Mouse (Mus musculus) liver, embryonic 13.5 days (tissue): ENCODE measurements around the gene Gsc2. TPM values are rescaled to one million over a fixed set of nuclear protein-coding genes. Genes with fewer than 3 reads are reported as not detected.
A peak's percentile ranks its signal among the peaks of the same experiment; 100 is the strongest.

ENCODE experiments used
- ATAC-seq: fragments of 200-750 bp; cut with Nextera tagmentation; 2 replicates; pipeline ENCODE4 v1.8.0; 2017; ENCODE audit warnings: low read depth, mild to moderate bottlenecking, moderate number of reproducible peaks, moderate library complexity
- DNase-seq: peaks from one replicate; pipeline ENCODE4 v3.0.0; 2022
- H3K27ac ChIP-seq: fragments of 300-500 bp; sonication (generic); 2 replicates; pipeline ENCODE4 v1.5.1; 2015; ENCODE audit warnings: moderate library complexity, mild to moderate bottlenecking, inconsistent platforms
- H3K27me3 ChIP-seq: fragments of 300-500 bp; sonication (generic); 2 replicates; pipeline ENCODE4 v1.6.1; 2015; ENCODE audit warnings: mild to moderate bottlenecking, inconsistent platforms
- H3K36me3 ChIP-seq: fragments of 300-500 bp; sonication (generic); 2 replicates; pipeline ENCODE4 v1.6.1; 2015; ENCODE audit warnings: mild to moderate bottlenecking, inconsistent platforms
- H3K4me1 ChIP-seq: fragments of 300-500 bp; sonication (generic); replicated peaks from 2 replicates; pipeline ENCODE4 v1.6.1; 2015; ENCODE audit warnings: inconsistent platforms
- H3K4me2 ChIP-seq: fragments of 300-500 bp; sonication (generic); 2 replicates; pipeline ENCODE4 v1.6.1; 2015; ENCODE audit warnings: inconsistent platforms, mild to moderate bottlenecking, moderate library complexity
- H3K4me3 ChIP-seq: fragments of 300-500 bp; sonication (generic); replicated peaks from 2 replicates; pipeline ENCODE4 v1.5.1; 2015; ENCODE audit warnings: mild to moderate bottlenecking, inconsistent platforms
- H3K9ac ChIP-seq: fragments of 300-500 bp; sonication (generic); 2 replicates; pipeline ENCODE4 v1.6.1; 2015; ENCODE audit warnings: mild to moderate bottlenecking, inconsistent platforms
- H3K9me3 ChIP-seq: fragments of 300-500 bp; sonication (generic); replicated peaks from 2 replicates; pipeline ENCODE4 v1.6.1; 2016; ENCODE audit warnings: inconsistent platforms
- WGBS: fragments of 180-500 bp; shearing (Covaris S2); methylation state at CpG from one replicate; pipeline ENCODE4 v1.1.7; 2015; ENCODE audit not compliant: insufficient replicate concordance; 5-methylcytosine and 5-hydroxymethylcytosine counted together
- polyA plus RNA-seq: library from polyadenylated mRNA; unstranded; fragments of >200 nt; fragmentation: Nextera tagmentation; extraction: Ambion mirVana; gene quantifications from 2 replicates; pipeline ENCODE4 v1.2.1, GENCODE M21; 2015

The Gsc2 gene
- polyA plus RNA-seq, 1 experiment from 2014 or later = not detected

DNA sequence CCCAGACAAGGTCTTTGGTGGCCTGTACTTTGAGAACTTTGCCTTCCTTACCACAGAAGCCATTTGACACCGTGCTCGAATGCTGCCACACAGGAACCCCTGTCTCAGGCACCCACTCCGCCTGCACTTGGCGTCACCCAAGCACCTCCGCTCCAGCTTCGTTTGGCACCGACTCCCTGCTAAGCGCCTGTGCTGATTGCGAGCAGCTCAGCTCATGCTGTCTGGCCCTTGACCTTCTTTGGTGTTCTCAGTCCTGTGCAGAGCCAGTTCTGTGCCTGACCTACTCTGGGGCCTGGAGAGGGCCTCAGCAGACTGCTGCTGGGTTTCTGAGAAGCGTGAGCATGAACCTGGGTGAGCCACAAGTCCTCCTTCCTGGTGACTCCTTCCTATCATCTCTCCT, 21.9 kb upstream of the Gsc2 start:
- H3K4me1 ChIP-seq = peaks cover 59% of the 10 kb centered on the region
- peak overlapping the region; percentile 47 for H3K27ac ChIP-seq
- no peak overlapping the region for H3K9ac ChIP-seq
- H3K4me2 ChIP-seq = no peak overlapping the region
- WGBS = 75% methylated on average over 10 of the region's 10 CpGs
- H3K36me3 ChIP-seq = no peaks in the 10 kb centered on the region
- H3K27me3 ChIP-seq = no peaks in the 10 kb centered on the region
- H3K4me3 ChIP-seq = no peak overlapping the region
- no peak for DNase-seq
- no peak for ATAC-seq
- H3K9me3 ChIP-seq = no peaks in the 10 kb centered on the region

DNA sequence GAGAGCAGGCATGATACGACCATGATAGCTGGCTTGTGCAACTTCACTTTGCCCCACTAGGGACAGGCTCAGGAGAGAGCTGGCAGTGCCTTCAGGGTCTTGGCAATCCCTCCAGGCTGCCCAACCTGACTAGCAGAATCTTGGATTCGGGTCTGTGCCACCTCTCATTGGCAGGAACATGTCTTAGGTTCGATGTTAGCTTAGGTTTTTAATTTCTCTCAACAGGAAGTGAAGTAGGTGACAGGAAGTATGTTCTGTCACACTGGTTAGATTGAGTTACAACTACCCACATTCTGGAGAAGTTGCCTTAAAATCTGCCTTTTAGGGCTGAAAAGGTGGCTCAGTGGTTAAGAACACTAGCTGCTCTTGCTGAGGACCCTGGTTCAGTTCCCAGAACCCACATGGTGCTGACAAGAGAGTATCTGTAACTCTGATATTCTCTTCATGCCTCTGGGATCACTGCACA, 19.6 kb upstream of the Gsc2 start:
- Histone ChIP-seq H3K9ac (peak overlapping the region; percentile 34), H3K27me3 (no peaks in the 10 kb centered on the region), H3K27ac (peak overlapping the region; percentile 87), H3K4me3 (no peak overlapping the region), H3K4me2 (no peak overlapping the region), H3K36me3 (no peaks in the 10 kb centered on the region), H3K4me1 (peaks cover 60% of the 10 kb centered on the region), H3K9me3 (no peaks in the 10 kb centered on the region)
- DNase-seq (no peak), ATAC-seq (no peak)
- WGBS = 27% methylated on average over 3 of the region's 3 CpGs

DNA sequence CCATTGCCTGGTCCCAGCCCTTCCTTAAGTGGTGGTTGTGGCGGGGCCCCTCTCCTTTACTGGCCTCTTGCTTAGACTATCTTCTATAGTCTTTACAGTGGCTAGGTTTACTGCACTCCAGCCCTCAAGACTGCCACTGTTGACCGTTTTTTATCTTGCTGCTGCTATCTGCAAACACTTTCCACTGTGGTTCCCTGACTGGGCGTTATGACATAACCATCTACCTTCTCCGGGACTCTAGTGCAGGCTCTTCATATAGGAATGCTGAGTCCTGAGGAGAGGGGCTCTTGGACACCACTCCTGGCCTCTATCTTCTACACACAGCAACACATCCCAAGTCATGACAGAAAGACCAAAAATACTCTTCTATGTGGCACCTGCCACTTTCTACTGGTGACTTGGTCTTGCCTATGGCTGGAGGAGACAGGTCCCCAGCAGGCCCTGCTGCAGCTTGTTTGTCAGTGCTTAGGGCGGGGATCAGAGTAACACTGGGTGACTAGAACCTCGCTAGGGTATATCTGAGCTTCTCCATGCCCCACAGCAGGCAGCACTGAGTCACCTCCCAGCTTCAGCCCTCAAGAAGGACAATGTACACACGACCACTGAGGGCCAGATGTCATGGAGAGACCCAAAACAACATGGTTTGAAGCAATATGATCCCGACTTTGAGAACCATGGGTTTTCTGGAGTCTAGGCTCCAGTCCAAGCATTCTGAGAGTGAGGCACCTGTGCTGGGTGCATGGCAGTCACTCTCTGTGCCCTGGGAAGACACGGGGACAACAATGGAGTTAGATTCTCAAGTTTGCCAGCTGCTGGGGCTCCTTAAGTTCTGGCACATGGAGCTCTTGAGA, 19.0 kb upstream of the Gsc2 start:
- Histone ChIP-seq H3K4me1 (peaks cover 60% of the 10 kb centered on the region), H3K27me3 (no peaks in the 10 kb centered on the region), H3K9ac (peak overlapping the region; percentile 34), H3K9me3 (no peaks in the 10 kb centered on the region), H3K27ac (peak overlapping the region; percentile 87), H3K4me3 (no peak overlapping the region), H3K4me2 (no peak overlapping the region), H3K36me3 (no peaks in the 10 kb centered on the region)
- WGBS = 27% methylated on average over 9 of the region's 9 CpGs
- peak; percentile 29 for DNase-seq
- peak; percentile 76 for ATAC-seq

DNA sequence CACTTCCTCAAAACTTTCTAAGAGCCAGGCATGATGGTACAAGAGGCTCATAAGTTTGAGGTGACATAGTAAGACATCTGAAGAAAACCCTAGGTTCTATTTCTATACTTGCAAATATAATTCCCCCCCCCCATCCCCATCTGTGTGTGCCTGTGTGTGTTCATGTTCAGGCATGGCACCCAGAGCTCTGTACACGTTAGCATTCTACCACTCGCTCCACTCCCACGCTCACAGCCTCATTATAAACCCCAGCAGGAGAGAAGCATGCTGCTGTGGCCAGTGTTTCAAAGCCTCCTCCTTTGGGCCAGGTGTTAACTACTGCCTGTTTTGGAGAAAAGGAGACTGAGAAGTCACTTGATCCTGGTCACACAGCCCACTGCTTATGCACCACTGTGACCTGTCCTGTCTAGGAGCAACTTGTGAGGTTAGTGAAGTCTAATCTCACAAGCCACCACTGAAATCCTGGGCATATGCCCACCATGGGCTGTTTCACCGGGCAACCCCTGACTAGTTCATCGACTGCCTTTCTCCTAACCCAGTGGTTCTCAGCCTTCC, 17.1 kb upstream of the Gsc2 start:
- Histone ChIP-seq H3K4me3 (no peak overlapping the region), H3K9ac (no peak overlapping the region), H3K4me1 (peaks cover 54% of the 10 kb centered on the region), H3K9me3 (no peaks in the 10 kb centered on the region), H3K36me3 (no peaks in the 10 kb centered on the region), H3K27me3 (no peaks in the 10 kb centered on the region), H3K27ac (0 out of 2 replicates have a peak overlapping the region, but pooled peaks have one; percentile 29), H3K4me2 (no peak overlapping the region)
- WGBS = 75% methylated on average over 5 of the region's 5 CpGs
- ATAC-seq (no peak), DNase-seq (no peak)

DNA sequence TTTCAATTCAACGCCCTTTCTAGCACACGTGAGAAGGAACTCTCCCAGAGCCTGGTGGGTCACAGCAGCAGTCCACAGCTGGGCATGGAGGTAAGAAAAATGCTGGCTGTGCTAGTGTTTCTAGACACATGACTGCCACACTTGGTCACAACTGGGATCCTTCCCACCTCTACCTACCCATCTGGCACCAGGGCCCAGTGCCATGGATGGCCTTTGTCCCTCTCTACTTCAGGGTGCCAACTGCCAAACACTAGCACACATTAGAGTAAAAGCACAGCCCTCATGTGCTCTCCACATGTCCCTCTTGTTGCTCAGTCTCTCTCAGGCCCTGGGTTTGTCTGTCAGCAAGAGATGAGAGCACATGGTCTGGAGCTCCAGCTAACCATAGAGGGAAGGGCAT, 14.8 kb upstream of the Gsc2 start:
- no peaks in the 10 kb centered on the region for H3K27me3 ChIP-seq
- no peak overlapping the region for H3K4me3 ChIP-seq
- peak overlapping the region; percentile 87 for H3K27ac ChIP-seq
- DNase-seq = no peak
- H3K4me1 ChIP-seq = peaks cover 64% of the 10 kb centered on the region
- no peak overlapping the region for H3K9ac ChIP-seq
- peaks cover 22% of the 10 kb centered on the region for H3K36me3 ChIP-seq
- WGBS = 79% methylated on average over 2 of the region's 2 CpGs
- no peak for ATAC-seq
- no peaks in the 10 kb centered on the region for H3K9me3 ChIP-seq
- H3K4me2 ChIP-seq = no peak overlapping the region

- Histone ChIP-seq H3K4me1 (peaks cover 64% of the 10 kb centered on the region), H3K27ac (peak overlapping the region; percentile 87), H3K36me3 (peaks cover 22% of the 10 kb centered on the region), H3K4me3 (peak overlapping the region; percentile 91; the same call in 1 of the 2 replicates), H3K4me2 (peak overlapping the region; percentile 100; the same call in 1 of the 2 replicates), H3K27me3 (no peaks in the 10 kb centered on the region), H3K9ac (peak overlapping the region; percentile 93), H3K9me3 (no peaks in the 10 kb centered on the region)
- WGBS = 26% methylated on average over 2 of the region's 2 CpGs
- no peak for ATAC-seq
- no peak for DNase-seq
These were observed 14.4 kb upstream of the Gsc2 start for GRCm38 (mm10) chr16:17929211-17929610.

DNA sequence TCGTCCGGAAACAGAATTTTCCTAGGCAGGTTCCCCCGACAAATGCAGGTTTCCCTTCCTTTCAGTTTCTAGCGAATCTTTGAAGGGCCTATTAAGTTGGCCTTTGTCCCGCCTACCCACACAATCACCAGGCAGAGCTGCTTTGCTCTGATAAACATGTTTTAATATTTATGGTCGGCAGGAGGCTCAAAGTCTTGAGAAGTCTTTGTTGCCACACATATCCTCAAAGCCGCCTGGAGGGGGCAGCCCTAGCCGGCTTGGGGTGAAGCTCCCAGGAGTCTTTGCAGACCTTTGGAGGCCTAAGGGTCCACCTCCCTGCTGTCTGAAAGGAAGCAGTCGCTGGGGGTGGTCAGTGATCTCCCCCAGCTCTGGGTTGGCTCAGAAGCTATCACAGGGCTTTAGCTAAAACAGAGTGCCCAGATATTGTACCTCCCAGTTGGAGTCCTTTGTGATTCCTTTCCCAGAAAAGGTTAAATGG, 13.8 kb upstream of the Gsc2 start:
- Histone ChIP-seq H3K9ac (peak overlapping the region; percentile 93), H3K36me3 (peaks cover 22% of the 10 kb centered on the region), H3K4me2 (peak overlapping the region; percentile 100), H3K27ac (peak overlapping the region; percentile 87), H3K4me3 (peak overlapping the region; percentile 91), H3K4me1 (peaks cover 62% of the 10 kb centered on the region), H3K9me3 (no peaks in the 10 kb centered on the region), H3K27me3 (no peaks in the 10 kb centered on the region)
- 0% methylated on average over 9 of the region's 9 CpGs for WGBS
- DNase-seq = peak; percentile 73
- ATAC-seq = peak; percentile 62

DNA sequence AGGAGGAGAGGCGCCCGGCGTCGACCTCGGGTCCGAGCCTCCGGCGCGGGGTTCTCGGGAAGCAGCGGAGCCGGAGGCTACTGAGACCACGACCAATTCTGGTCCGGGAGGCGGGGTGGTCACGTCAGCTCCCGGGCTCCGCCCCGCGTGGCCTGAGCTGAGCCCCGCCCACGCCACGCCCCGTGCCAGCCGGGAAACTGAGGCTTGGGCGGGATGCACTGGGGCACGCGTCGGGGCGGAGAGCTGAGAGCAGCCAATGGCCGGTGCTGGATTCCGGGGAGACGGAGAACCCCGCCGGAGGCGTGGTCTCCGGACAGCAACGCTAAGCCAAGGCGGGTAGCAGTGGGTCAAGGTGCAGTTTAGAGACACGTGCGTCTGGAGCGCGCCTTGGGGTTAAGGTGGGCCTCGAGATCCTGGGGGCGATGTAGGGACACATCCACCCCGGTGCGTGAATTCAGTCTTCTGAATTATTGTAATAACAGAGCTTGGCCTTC, 13.3 kb upstream of the Gsc2 start, which contains the start of gene Slc25a1:
Gene Slc25a1, minus strand, starts transcription at position 133 of the 494 bp plus-strand sequence.
- H3K9me3 ChIP-seq = no peaks in the 10 kb centered on the region
- H3K27me3 ChIP-seq = no peaks in the 10 kb centered on the region
- H3K36me3 ChIP-seq = peaks cover 22% of the 10 kb centered on the region
- peaks cover 62% of the 10 kb centered on the region for H3K4me1 ChIP-seq
- ATAC-seq = peak; percentile 86
- peak within 1 kb of the TSS; percentile 100 for H3K4me2 ChIP-seq
- H3K4me3 ChIP-seq = peak within 1 kb of the TSS; percentile 91
- peak within 1 kb of the TSS; percentile 93 for H3K9ac ChIP-seq
- peak within 1 kb of the TSS; percentile 87 for H3K27ac ChIP-seq
- under 1% methylated on average over 47 of the region's 47 CpGs for WGBS
- peak; percentile 89 for DNase-seq

DNA sequence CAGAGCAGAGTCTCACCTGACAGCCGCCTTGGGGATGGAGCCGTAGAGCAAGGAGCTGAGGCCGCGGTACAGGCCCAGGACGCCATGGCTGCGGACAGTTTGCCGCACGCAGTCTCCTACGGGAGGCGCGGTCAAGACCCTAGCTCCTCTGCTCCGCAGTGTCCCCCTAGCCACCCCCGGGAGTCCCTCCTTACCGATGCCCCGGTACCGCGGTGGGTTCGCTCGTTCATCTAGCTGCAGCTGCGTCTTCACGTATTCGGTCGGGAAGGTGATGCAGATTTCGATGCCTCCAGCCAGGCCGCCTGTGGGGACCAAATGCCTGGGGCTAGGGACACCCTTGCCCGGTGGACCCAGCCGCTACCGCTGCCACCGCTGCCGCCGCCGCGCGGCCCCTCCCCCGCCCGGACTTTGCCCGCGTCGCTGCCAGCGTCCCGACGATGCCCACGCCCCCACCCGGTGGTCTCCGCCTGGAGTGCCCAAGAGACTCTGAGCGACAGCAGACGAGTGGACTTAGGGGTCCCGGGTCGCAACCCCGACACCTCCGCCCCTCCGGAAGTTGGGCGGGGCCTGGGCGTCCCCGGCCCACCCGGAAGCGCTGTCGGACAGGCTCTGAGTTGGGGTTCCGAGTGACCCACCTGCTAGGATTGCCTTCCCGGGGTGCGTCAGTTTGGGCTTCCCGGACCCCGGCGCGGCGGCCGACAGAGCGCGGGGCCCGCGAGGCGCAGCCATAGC, 12.7 kb upstream of the Gsc2 start:
- H3K9ac ChIP-seq = peak overlapping the region; percentile 93
- WGBS = under 1% methylated on average over 72 of the region's 72 CpGs
- H3K4me2 ChIP-seq = peak overlapping the region; percentile 100
- H3K4me1 ChIP-seq = peaks cover 62% of the 10 kb centered on the region
- H3K9me3 ChIP-seq = no peaks in the 10 kb centered on the region
- H3K4me3 ChIP-seq = peak overlapping the region; percentile 91
- DNase-seq = no peak
- no peaks in the 10 kb centered on the region for H3K27me3 ChIP-seq
- peaks cover 22% of the 10 kb centered on the region for H3K36me3 ChIP-seq
- peak; percentile 19 for ATAC-seq
- peak overlapping the region; percentile 87 for H3K27ac ChIP-seq

GRCm38 (mm10) chr16:17922163-17922538, 7.3 kb upstream of the Gsc2 start:
- ATAC-seq (peak; percentile 14; the same call in 1 of the 2 replicates), DNase-seq (no peak)
- Histone ChIP-seq H3K9me3 (no peaks in the 10 kb centered on the region), H3K4me3 (peak overlapping the region; percentile 84), H3K9ac (peak overlapping the region; percentile 89), H3K27ac (peak overlapping the region; percentile 83), H3K27me3 (peaks cover 25% of the 10 kb centered on the region), H3K36me3 (peaks cover 22% of the 10 kb centered on the region), H3K4me2 (peak overlapping the region; percentile 93), H3K4me1 (peaks cover 58% of the 10 kb centered on the region)
- WGBS = 0% methylated on average over 14 of the region's 14 CpGs
